Mouse (Mus musculus) C2C12 (cell line): ENCODE data around the gene Swi5.

Experiments used
- CEBPB ChIP-seq: IDR thresholded peaks from one replicate; pipeline ENCODE4 v1.6.1; 2011; ENCODE audit warnings: low read depth, mild to moderate bottlenecking, control low read depth, moderate library complexity
- CTCF ChIP-seq: IDR thresholded peaks from one replicate; pipeline ENCODE4 v1.5.1; 2011; ENCODE audit not compliant: control insufficient read depth, insufficient read depth, insufficient read length
- MAX ChIP-seq: IDR thresholded peaks from one replicate; pipeline ENCODE4 v1.6.1; 2011; ENCODE audit warnings: mild to moderate bottlenecking, control low read depth
- MYOG ChIP-seq: IDR thresholded peaks from one replicate; pipeline ENCODE4 v1.6.1; 2011; ENCODE audit not compliant: control insufficient read depth, insufficient read length; ENCODE audit errors: extremely low read depth
- USF1 ChIP-seq: IDR thresholded peaks from one replicate; pipeline ENCODE4 v1.6.1; 2011; ENCODE audit warnings: low read depth, mild to moderate bottlenecking, control low read depth, moderate library complexity

- TF ChIP-seq CEBPB = no peak
- TF ChIP-seq USF1 = no peak
- TF ChIP-seq CTCF = no peak
- TF ChIP-seq MAX = no peak
- no peak for TF ChIP-seq MYOG
Observed at GRCm38 (mm10) chr2:32320721-32321120, 32.8 kb upstream of the Swi5 start.
